Mouse (Mus musculus) spleen, adult 2 months (tissue): Measurements from ENCODE around the gene Coq8a. TPM values are rescaled to one million over a fixed set of nuclear protein-coding genes. Genes with fewer than 3 reads are reported as not detected.

Source experiments
- DNase-seq, 2 experiments: peaks; one replicate each; pipeline versions ENCODE4 v3.0.0 to v3.0.0-alpha.2; 2012 to 2021; ENCODE audit warnings: low spot score in 2 of 2, low read depth in 1 of 2
- H3K27ac ChIP-seq: fragments of 200-500 bp; 2 replicates; pipeline ENCODE4 v1.5.1; 2012; ENCODE audit warnings: low read length, inconsistent platforms; ENCODE audit not compliant: insufficient read depth
- H3K27me3 ChIP-seq: fragments of 200-500 bp; 2 replicates; pipeline ENCODE4 v1.6.1; 2012; ENCODE audit warnings: mild to moderate bottlenecking, moderate library complexity, low read length, inconsistent platforms; ENCODE audit not compliant: control insufficient read depth, insufficient read depth
- H3K36me3 ChIP-seq: fragments of 200-500 bp; 2 replicates; pipeline ENCODE4 v1.6.1; 2012; ENCODE audit warnings: mild to moderate bottlenecking, low read length, inconsistent platforms; ENCODE audit not compliant: control insufficient read depth, insufficient read depth
- H3K4me1 ChIP-seq: fragments of 200-500 bp; 2 replicates; pipeline ENCODE4 v1.6.1; 2011; ENCODE audit warnings: inconsistent platforms; ENCODE audit not compliant: control insufficient read depth, insufficient read depth, insufficient read length
- H3K4me3 ChIP-seq: fragments of 200-500 bp; 2 replicates; pipeline ENCODE4 v1.5.1; 2011; ENCODE audit warnings: mild to moderate bottlenecking, inconsistent platforms; ENCODE audit not compliant: insufficient read depth, insufficient read length; ENCODE audit errors: extremely low read depth
- CTCF ChIP-seq: fragments of 200-500 bp; IDR thresholded peaks from 2 replicates; pipeline ENCODE4 v1.5.1; 2011; ENCODE audit warnings: mild to moderate bottlenecking, inconsistent platforms; ENCODE audit not compliant: insufficient read depth, insufficient read length, insufficient replicate concordance; ENCODE audit errors: extremely low read depth
- POLR2A ChIP-seq: fragments of 200-500 bp; IDR thresholded peaks from 2 replicates; pipeline ENCODE4 v1.6.1; 2011; ENCODE audit warnings: low read depth, low read length, inconsistent platforms
- WGBS: fragments of 180-500 bp; shearing (Covaris S2); methylation state at CpG from one replicate; pipeline ENCODE4 v1.1.7; 2018; 5-methylcytosine and 5-hydroxymethylcytosine counted together
- polyA plus RNA-seq: library from polyadenylated mRNA; depleted of rRNA; stranded (reverse); fragments of >200 nt; gene quantifications from 2 replicates; pipeline ENCODE4 v1.2.3, GENCODE M21; 2012; rRNA removed

The Coq8a gene
- polyA plus RNA-seq: 24.0 and 27.5 TPM in 2 replicates

DNA sequence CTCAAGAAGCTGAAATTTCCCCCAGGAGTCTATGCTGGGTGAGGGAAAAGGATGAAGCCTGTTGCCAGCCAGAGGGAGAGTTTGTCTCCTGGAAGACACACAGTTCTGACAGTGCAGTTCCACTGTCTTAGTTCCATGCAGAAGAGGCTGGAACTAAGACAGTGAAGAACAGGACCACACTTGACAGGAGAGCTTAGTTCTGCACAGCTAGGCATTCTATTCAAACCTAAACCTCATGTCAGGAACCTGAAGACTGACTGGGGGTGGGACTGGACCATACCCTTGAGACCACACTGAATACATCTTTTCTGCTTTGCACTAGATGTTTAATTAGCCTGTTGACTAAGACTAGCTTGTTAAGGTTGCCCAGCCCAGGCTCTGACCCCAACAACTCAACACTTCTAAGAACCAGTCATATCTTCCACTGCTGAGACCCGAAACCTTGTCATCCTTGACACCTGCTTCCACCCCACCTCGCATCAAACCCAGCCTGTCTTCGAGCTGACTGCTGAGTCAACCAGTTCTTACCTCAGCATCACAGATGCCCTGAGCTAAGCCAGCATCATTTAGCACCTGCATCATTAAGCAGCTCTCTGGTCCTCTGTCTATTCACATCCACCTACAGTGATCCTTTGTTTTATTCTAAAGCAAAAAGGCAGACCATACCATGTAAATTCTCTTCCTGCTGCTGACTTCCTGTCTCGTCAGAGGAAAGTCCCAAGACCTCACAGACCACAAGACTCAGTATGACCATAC lies at the start of gene Coq8a:
TSS of gene Coq8a (minus strand) at position 644 of the 756 bp plus-strand sequence.
- Histone ChIP-seq H3K27ac (peak within 1 kb of the TSS; percentile 95), H3K36me3 (no peaks in the 10 kb centered on the region), H3K4me3 (peak within 1 kb of the TSS; percentile 52), H3K27me3 (no peaks in the 10 kb centered on the region), H3K4me1 (peaks cover 7% of the 10 kb centered on the region; the same call in 1 of the 2 replicates)
- WGBS: 11% methylated on average over 4 of the region's 4 CpGs
- TF ChIP-seq POLR2A (peak; percentile 69), CTCF (no peak)
- peak; percentile 50 to 91 for DNase-seq

- H3K4me1 ChIP-seq: peaks cover 38% of the 10 kb centered on the region
- H3K27me3 ChIP-seq: no peaks in the 10 kb centered on the region
- peaks cover 5% of the 10 kb centered on the region for H3K36me3 ChIP-seq
- no peak for DNase-seq
- H3K4me3 ChIP-seq: no peak overlapping the region
- H3K27ac ChIP-seq: no peak overlapping the region
- 62% methylated on average over 7 of the region's 7 CpGs for WGBS
- TF ChIP-seq CTCF: no peak
- TF ChIP-seq POLR2A: no peak
These were observed 49.3 kb upstream of the Coq8a start for GRCm38 (mm10) chr1:180248593-180249146.

- no peak overlapping the region for H3K27ac ChIP-seq
- 71% methylated on average over 6 of the region's 7 CpGs for WGBS
- peaks cover 32% of the 10 kb centered on the region for H3K4me1 ChIP-seq
- H3K4me3 ChIP-seq: no peak overlapping the region
- H3K27me3 ChIP-seq: no peaks in the 10 kb centered on the region
- H3K36me3 ChIP-seq: peaks cover 5% of the 10 kb centered on the region
- no peak for DNase-seq
- TF ChIP-seq POLR2A: no peak
- TF ChIP-seq CTCF: no peak
These were observed 48.5 kb upstream of the Coq8a start for GRCm38 (mm10) chr1:180247901-180248300.

GRCm38 (mm10) chr1:180245741-180246507 lies 46.5 kb upstream of the Coq8a start:
- no peaks in the 10 kb centered on the region for H3K27me3 ChIP-seq
- H3K36me3 ChIP-seq: peaks cover 5% of the 10 kb centered on the region
- H3K27ac ChIP-seq: no peak overlapping the region
- no peak for TF ChIP-seq CTCF
- no peak for TF ChIP-seq POLR2A
- DNase-seq: no peak
- 91% methylated on average over 13 of the region's 13 CpGs for WGBS
- peaks cover 20% of the 10 kb centered on the region for H3K4me1 ChIP-seq
- H3K4me3 ChIP-seq: no peak overlapping the region

DNA sequence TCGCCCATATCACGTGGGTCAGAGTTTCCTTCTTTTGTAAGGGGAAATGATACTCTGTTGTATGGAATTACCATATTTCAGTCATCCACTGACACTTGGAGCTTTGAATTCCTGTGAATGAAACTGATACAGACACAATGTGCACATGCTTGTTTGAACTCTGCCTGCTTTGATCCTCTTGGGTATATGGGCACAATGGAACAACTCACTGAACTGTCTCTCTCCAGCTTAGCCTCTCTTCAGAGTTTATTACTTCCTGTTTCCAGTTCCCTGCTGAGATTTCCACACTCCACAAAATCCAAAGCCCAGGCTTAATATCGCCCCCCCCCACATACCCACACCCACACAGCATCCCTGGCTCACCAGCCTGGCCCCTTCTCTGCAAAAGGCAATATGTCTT lies 32.3 kb upstream of the Coq8a start:
- Histone ChIP-seq H3K4me3 (no peak overlapping the region), H3K27ac (no peak overlapping the region), H3K4me1 (no peaks in the 10 kb centered on the region), H3K36me3 (peaks cover 32% of the 10 kb centered on the region), H3K27me3 (no peaks in the 10 kb centered on the region)
- WGBS: 87% methylated on average over 3 of the region's 3 CpGs
- DNase-seq: no peak
- TF ChIP-seq POLR2A: no peak
- no peak for TF ChIP-seq CTCF

GRCm38 (mm10) chr1:180230580-180230979 lies 31.2 kb upstream of the Coq8a start:
- 25% methylated on average over 2 of the region's 2 CpGs for WGBS
- DNase-seq: peak in 1 of 2 experiments; percentile 23
- no peak overlapping the region for H3K27ac ChIP-seq

More at GRCm38 (mm10) chr1:180230580-180230979, 31.2 kb upstream of the Coq8a start:
- Histone ChIP-seq H3K4me3 (no peak overlapping the region), H3K4me1 (no peaks in the 10 kb centered on the region), H3K27me3 (no peaks in the 10 kb centered on the region), H3K36me3 (peaks cover 27% of the 10 kb centered on the region)
- TF ChIP-seq CTCF: peak; percentile 48; the same call in 1 of the 2 replicates
- no peak for TF ChIP-seq POLR2A
